Mouse (Mus musculus) liver, embryonic 12.5 days (tissue): ENCODE measurements around the gene Armh1. TPM values are rescaled to one million over a fixed set of nuclear protein-coding genes. Genes with fewer than 3 reads are reported as not detected.
"Not testable (repeated sequence)": the region's sequence is repeated elsewhere in the genome, so short reads cannot be mapped to it uniquely, and the experiment has no call there.

Experiments
- ATAC-seq: fragments of 200-750 bp; cut with Nextera tagmentation; 2 replicates; pipeline ENCODE4 v1.8.0; 2017; ENCODE audit warnings: moderate number of reproducible peaks, mild to moderate bottlenecking, moderate library complexity
- H3K27ac ChIP-seq: fragments of 300-500 bp; sonication (generic); 2 replicates; pipeline ENCODE4 v1.5.1; 2016; ENCODE audit warnings: mild to moderate bottlenecking
- H3K27me3 ChIP-seq: fragments of 300-500 bp; sonication (generic); replicated peaks from 2 replicates; pipeline ENCODE4 v1.6.1; 2016; ENCODE audit warnings: mild to moderate bottlenecking, moderate library complexity
- H3K36me3 ChIP-seq: fragments of 300-500 bp; sonication (generic); 2 replicates; pipeline ENCODE4 v1.6.1; 2016; ENCODE audit warnings: mild to moderate bottlenecking, moderate library complexity
- H3K4me1 ChIP-seq: fragments of 300-500 bp; sonication (generic); 2 replicates; pipeline ENCODE4 v1.6.1; 2016
- H3K4me2 ChIP-seq: fragments of 300-500 bp; sonication (generic); 2 replicates; pipeline ENCODE4 v1.6.1; 2016; ENCODE audit warnings: mild to moderate bottlenecking, moderate library complexity
- H3K4me3 ChIP-seq: fragments of 300-500 bp; sonication (generic); 2 replicates; pipeline ENCODE4 v1.5.1; 2016; ENCODE audit warnings: mild to moderate bottlenecking, moderate library complexity
- H3K9ac ChIP-seq: fragments of 300-500 bp; sonication (generic); 2 replicates; pipeline ENCODE4 v1.6.1; 2016; ENCODE audit warnings: mild to moderate bottlenecking, moderate library complexity
- H3K9me3 ChIP-seq: fragments of 300-500 bp; sonication (generic); replicated peaks from 2 replicates; pipeline ENCODE4 v1.6.1; 2016; ENCODE audit warnings: mild to moderate bottlenecking, moderate library complexity
- WGBS: fragments of 180-500 bp; shearing (Covaris S2); methylation state at CpG from one replicate; pipeline ENCODE4 v1.1.7; 2016; ENCODE audit not compliant: insufficient replicate concordance; 5-methylcytosine and 5-hydroxymethylcytosine counted together
- polyA plus RNA-seq: library from polyadenylated mRNA; unstranded; fragments of >200 nt; fragmentation: Nextera tagmentation; extraction: Ambion mirVana; gene quantifications from 2 replicates; pipeline ENCODE4 v1.2.1, GENCODE M21; 2016

The Armh1 gene
- polyA plus RNA-seq, 1 experiment from 2014 or later: 0.17 TPM

DNA sequence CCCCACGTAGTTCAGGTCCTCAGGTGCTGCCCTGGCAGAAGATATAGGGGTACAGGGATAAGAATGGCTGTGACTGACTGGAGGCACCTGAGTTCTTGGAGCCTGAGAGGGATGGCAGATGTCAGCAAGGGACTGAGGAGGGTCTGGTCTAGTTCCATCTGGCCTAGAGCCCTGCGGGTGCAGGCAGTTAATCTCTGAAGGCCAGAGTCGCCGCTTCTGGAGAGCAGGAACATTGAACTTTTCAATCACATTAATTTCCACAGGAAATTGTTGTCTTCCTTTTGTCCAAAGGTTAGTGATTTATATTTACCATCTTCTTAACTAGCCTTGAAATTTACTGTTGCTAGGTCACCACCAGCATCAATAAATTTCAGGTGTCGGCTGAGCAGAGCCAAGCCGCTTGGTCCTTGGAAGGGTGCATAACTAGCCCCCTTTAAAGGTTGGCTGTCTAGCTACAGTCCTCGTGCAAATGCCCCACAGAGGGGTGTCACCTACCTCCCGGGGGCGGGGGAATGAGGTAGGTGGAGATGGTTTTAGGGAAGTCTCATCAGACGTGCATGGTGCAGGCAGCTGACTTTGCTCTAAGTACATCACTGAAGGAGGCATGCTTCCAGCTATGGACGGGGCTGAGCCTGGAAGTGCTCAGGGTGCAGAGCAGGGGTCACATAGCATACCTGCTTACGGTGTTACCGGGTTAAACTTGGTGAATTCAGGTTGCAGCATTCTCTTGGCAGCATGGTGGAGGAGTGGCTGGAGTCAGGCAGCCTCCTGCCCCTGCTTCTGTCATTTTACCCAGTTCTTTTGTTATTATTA is 10.4 kb upstream of the Armh1 start:
- WGBS: 57% methylated on average over 13 of the region's 13 CpGs
- ATAC-seq: no peak
- no peaks in the 10 kb centered on the region for H3K4me1 ChIP-seq

DNA sequence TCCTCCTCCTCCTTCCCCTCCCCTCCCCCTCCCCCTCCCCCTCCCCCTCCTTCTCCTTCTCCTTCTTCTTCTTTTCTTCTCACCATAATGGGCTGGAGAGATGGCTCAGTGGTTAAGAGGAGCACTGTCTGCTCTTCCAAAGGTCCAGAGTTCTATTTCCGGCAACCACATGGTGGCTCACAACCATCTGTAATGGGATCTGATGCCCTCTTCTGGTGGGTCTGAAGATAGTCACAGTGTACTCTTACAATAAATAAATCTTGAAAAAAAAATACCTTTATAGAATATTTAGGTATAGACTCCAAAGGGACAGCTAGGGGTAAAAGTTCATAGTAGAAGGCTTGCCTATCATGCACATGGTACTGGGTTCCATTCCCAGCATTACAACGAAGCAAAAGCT is 9.3 kb upstream of the Armh1 start:
- no peak for ATAC-seq
- Histone ChIP-seq H3K27ac (no peak overlapping the region), H3K9me3 (no peaks in the 10 kb centered on the region), H3K4me3 (no peak overlapping the region), H3K4me1 (no peaks in the 10 kb centered on the region), H3K4me2 (no peak overlapping the region), H3K9ac (no peak overlapping the region), H3K36me3 (no peaks in the 10 kb centered on the region), H3K27me3 (0 out of 2 replicates have a peak, but pooled peaks cover 10% of the 10 kb centered on the region)
- 58% methylated on average over 2 of the region's 2 CpGs for WGBS

More for the DNA sequence above, 10.4 kb upstream of the Armh1 start:
- Histone ChIP-seq H3K4me2 (no peak overlapping the region), H3K27me3 (0 out of 2 replicates have a peak, but pooled peaks cover 10% of the 10 kb centered on the region), H3K4me3 (no peak overlapping the region), H3K36me3 (no peaks in the 10 kb centered on the region), H3K27ac (no peak overlapping the region), H3K9me3 (no peaks in the 10 kb centered on the region), H3K9ac (no peak overlapping the region)

DNA sequence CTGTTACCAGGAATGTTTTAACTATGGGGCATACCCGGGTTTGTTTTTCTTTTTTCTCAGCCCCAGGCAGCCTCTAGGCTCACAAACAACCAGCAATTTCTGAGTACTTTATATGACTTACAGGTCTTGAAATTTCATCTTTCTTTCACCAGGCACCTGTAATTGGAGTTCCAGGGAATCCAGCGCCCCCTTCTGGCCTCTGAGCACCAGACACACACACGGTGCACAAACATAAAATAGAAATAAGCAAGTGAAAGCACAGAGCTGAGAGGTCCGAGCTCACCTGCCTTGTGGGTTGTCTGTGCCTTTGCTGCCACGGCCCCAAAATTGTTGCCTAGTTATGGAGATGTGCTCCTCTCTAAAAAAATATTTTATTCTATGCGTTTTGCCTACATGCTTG is 8.0 kb upstream of the Armh1 start:
- not testable (repeated sequence) for H3K27ac ChIP-seq, H3K4me1 ChIP-seq, H3K9ac ChIP-seq, H3K4me2 ChIP-seq, ATAC-seq, H3K27me3 ChIP-seq, H3K9me3 ChIP-seq, H3K36me3 ChIP-seq, H3K4me3 ChIP-seq
- WGBS: 62% methylated on average over 6 of the region's 6 CpGs

DNA sequence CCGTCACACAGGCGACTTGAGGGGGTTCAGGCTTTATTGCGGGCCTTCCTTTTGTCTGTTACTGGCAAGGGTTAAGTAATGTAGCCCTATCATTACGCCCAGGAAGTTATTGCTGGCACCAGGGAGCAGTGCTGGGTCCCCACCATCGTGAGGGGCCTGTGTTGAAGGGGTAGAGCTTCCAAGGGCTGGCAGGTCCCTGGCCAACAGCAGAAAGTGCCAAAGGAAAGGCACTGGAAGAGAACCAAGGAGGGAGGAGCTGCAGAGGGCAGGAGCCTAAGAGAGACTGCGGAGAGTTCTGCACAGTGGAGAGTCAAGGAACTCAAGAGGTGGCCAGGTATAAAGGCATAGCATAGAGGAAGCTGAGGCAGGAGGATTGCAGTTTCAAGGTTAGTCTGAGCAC is 2.7 kb upstream of the Armh1 start:
- no peak for ATAC-seq
- H3K36me3 ChIP-seq: no peaks in the 10 kb centered on the region
- H3K9me3 ChIP-seq: no peaks in the 10 kb centered on the region
- 46% methylated on average over 6 of the region's 6 CpGs for WGBS
- peaks cover 26% of the 10 kb centered on the region for H3K4me1 ChIP-seq
- H3K4me3 ChIP-seq: no peak overlapping the region
- no peak overlapping the region for H3K9ac ChIP-seq
- no peak overlapping the region for H3K27ac ChIP-seq
- no peak overlapping the region for H3K4me2 ChIP-seq
- peaks cover 10% of the 10 kb centered on the region; the same call in 1 of the 2 replicates for H3K27me3 ChIP-seq

DNA sequence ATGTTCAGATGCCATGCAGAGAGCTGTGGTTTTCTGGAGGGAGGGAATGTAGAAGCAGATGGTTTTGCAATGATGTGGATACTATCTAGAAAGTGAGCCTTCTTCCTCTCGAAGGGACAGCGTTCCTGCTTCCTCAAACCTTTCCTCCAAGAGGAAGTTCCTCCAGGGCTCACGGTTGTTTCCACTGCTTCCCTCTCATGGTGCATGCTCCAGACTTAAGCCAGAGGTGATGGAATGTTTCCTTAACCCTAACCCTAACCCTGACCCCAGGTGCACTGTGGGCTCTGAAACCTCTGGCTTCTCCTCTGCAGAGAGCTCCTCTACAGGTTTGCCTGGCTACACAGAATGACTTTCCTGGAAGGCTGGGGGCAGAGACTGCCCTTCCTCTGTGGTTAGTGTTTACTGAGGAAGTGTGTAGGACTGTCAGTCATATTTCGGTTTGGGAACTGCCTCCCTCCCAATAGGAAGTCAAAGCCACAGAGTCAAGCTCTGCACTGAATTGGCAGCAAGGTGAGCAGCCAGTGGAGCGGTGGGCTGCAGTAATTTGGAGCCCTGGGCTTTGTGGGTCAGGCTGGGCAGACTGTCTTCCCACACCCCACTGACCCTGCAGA is 2.2 kb upstream of the Armh1 start:
- H3K4me1 ChIP-seq: peaks cover 26% of the 10 kb centered on the region
- WGBS: 16% methylated on average over 5 of the region's 5 CpGs
- H3K4me2 ChIP-seq: no peak overlapping the region
- peaks cover 10% of the 10 kb centered on the region; the same call in 1 of the 2 replicates for H3K27me3 ChIP-seq
- H3K27ac ChIP-seq: no peak overlapping the region
- no peak overlapping the region for H3K4me3 ChIP-seq
- H3K9ac ChIP-seq: no peak overlapping the region
- no peak for ATAC-seq
- no peaks in the 10 kb centered on the region for H3K9me3 ChIP-seq
- no peaks in the 10 kb centered on the region for H3K36me3 ChIP-seq

DNA sequence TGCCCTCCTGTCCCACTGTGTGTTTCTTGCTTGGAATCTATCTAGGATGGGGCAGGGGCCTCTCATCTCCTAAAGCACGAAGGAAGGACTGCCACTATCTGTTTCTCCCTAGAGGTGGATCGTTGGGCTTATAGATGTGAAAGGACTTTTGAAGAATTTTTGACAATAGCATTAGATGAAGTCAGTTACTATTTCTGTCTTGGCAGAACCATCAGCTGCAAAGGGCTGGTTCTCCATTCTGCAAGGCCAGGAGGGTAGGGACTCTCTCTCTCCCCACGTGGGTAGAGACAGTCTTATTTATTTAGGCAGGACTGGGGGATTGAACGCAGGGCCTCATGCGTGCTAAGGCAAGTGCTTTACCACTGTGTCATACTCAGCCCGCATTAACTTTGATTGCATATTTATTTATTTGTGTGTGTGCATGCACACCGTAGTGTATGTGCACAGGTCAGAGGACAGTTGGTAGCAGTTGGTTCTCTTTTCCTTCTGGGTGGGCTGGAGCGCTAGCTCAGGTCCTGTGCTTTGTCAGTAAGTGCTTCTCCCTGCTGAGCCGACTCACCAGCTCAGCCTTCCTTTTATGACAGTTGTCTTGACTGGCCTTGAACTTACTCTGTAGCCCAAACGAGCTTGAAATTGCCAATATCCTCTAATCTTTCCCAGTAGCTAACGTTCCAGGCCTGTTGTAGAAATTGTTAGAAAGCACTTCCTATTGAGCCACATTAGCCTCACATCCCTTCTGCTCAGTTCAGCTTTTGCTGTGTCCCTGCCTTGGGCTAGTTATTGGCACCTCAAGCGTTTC is 1.5 kb upstream of the Armh1 start:
- H3K9ac ChIP-seq: no peak overlapping the region
- no peak overlapping the region for H3K4me2 ChIP-seq
- H3K27ac ChIP-seq: no peak overlapping the region
- WGBS: 48% methylated on average over 12 of the region's 12 CpGs
- H3K4me1 ChIP-seq: peaks cover 26% of the 10 kb centered on the region
- H3K4me3 ChIP-seq: no peak overlapping the region
- ATAC-seq: no peak
- H3K27me3 ChIP-seq: peaks cover 5% of the 10 kb centered on the region; the same call in 1 of the 2 replicates
- no peaks in the 10 kb centered on the region for H3K9me3 ChIP-seq
- no peaks in the 10 kb centered on the region for H3K36me3 ChIP-seq

DNA sequence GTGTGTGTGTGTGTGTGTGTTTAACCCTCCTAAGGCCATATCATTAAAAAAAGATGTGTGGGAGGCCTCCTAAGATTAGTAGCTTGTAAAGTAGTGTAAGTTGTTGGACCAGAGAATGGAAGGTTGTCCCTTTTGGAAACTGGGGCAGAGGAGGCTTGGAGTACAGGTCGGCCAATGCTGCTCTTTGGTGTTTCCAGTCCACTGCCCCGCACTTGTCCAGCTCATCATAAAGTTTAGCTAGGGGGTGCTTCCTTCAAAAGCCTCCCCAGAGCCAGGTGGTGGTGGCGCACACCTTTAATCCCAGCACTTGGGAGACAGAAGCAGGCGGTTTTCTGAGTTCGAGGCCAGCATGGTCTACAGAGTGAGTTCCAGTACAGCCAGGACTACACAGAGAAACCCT is 830 bp upstream of the Armh1 start:
- Histone ChIP-seq H3K27ac (no peak overlapping the region), H3K9ac (no peak overlapping the region), H3K36me3 (no peaks in the 10 kb centered on the region), H3K27me3 (peaks cover 4% of the 10 kb centered on the region; the same call in 1 of the 2 replicates), H3K4me2 (peak overlapping the region; percentile 95; the same call in 1 of the 2 replicates), H3K4me3 (peak overlapping the region; percentile 72; the same call in 1 of the 2 replicates), H3K4me1 (peaks cover 26% of the 10 kb centered on the region), H3K9me3 (no peaks in the 10 kb centered on the region)
- no peak for ATAC-seq
- WGBS: 85% methylated on average over 5 of the region's 5 CpGs

DNA sequence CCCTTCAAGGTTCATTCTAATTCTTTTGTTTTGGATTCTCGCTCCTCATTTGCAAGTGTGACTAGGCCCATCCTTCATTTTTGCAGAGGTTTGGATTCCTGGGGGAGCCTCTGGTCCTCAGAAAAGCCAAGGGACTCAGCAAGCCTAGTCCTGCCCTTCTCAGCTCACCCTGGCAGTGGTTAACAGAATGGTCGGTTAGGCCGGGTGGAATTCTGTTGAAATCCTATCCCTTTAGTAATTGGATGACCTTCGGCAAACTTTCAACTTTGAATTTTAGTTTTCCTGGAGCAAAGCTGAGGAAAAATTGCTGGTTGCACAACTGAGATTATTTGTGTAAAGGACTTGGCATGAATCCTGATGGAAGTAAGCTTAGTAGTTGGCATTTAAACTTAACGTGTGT is 426 bp upstream of the Armh1 start:
- H3K4me2 ChIP-seq: peak overlapping the region; percentile 95
- peak overlapping the region; percentile 76 for H3K9ac ChIP-seq
- peak overlapping the region; percentile 10; the same call in 1 of the 2 replicates for H3K27ac ChIP-seq
- ATAC-seq: no peak
- 61% methylated on average over 5 of the region's 5 CpGs for WGBS
- H3K36me3 ChIP-seq: no peaks in the 10 kb centered on the region
- peaks cover 4% of the 10 kb centered on the region; the same call in 1 of the 2 replicates for H3K27me3 ChIP-seq
- H3K9me3 ChIP-seq: no peaks in the 10 kb centered on the region
- peak overlapping the region; percentile 72 for H3K4me3 ChIP-seq
- peaks cover 26% of the 10 kb centered on the region for H3K4me1 ChIP-seq

DNA sequence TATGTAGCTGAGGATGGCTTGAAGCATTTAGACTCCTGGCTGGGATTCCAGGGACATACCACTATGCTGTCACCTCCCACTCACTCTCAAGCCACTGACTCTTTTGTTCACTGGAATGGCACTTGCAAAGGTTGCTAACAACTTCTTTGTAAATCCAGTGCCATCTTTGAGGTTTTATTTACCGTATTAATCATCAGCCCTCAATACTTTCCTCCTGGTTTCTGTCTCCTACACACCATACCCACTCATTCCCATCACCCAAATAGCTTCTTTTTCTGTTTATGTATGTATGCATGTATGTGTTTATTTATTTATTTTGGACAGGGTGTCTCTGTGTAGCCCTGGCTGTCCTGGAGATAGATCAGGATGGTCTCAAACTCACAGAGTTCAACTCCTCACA is 943 bp downstream of the Armh1 start:
- Histone ChIP-seq H3K4me1 (peaks cover 26% of the 10 kb centered on the region), H3K36me3 (no peaks in the 10 kb centered on the region), H3K27me3 (peaks cover 4% of the 10 kb centered on the region; the same call in 1 of the 2 replicates), H3K4me2 (peak overlapping the region; percentile 95), H3K27ac (no peak overlapping the region), H3K4me3 (peak overlapping the region; percentile 72), H3K9ac (peak overlapping the region; percentile 49; the same call in 1 of the 2 replicates), H3K9me3 (no peaks in the 10 kb centered on the region)
- no peak for ATAC-seq
- 61% methylated on average over 1 of the region's 1 CpGs for WGBS

DNA sequence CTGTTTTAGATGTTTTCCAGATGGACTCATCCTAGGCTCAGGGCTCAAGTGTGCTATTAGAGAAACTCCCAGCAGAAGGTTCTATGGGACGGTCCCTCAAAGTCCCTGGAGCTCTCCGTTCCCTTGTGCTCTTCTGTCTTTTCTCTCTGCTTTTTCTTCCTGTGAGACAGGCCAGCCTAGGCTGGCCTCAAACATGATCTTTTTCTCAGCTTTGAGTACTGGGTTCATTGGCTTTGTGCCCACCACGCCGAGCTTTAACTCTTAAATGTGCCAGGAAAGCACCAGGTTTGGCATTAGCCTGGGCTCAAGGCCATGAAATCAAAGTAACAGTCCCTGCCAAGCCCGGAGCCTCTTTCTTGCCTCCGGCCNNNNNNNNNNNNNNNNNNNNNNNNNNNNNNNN is 11.1 kb downstream of the Armh1 start:
- Histone ChIP-seq H3K4me1 (no peaks in the 10 kb centered on the region), H3K27ac (no peak overlapping the region), H3K36me3 (no peaks in the 10 kb centered on the region), H3K4me2 (no peak overlapping the region), H3K9ac (no peak overlapping the region), H3K9me3 (no peaks in the 10 kb centered on the region; the same call in 1 of the 2 replicates), H3K4me3 (no peak overlapping the region), H3K27me3 (peaks cover 3% of the 10 kb centered on the region; the same call in 1 of the 2 replicates)
- 75% methylated on average over 6 of the region's 6 CpGs for WGBS
- no peak for ATAC-seq

DNA sequence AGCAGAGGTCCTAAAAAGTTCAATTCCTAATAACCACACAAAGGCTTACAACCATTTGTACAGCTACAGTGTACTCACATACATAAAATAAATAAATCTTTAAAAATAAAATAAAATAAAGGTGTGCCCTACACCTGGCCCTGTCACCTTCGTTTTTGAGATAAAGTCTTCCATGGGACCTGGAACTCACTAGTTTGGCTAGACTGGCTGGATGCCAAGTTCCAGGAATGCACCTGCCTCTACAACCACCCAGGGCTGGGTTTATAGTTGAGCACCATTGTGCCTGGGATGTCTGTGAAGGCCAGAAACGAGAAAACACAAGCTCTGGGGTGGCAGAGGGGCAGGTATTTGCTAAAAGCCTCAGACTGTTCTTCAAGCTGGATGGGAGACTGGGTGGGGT is 12.8 kb downstream of the Armh1 start:
- WGBS: 21% methylated on average over 2 of the region's 2 CpGs
- Histone ChIP-seq H3K4me1 (no peaks in the 10 kb centered on the region), H3K9ac (no peak overlapping the region), H3K4me3 (no peak overlapping the region), H3K36me3 (no peaks in the 10 kb centered on the region), H3K27ac (no peak overlapping the region), H3K27me3 (peaks cover 3% of the 10 kb centered on the region; the same call in 1 of the 2 replicates), H3K9me3 (no peaks in the 10 kb centered on the region; the same call in 1 of the 2 replicates), H3K4me2 (no peak overlapping the region)
- ATAC-seq: no peak
